ENCODE assay signal across 24 mouse cellular contexts in genomic region chr2:135722109-135722508, GRCm38 (mm10).
DNase-seq lines count a peak whose midpoint lies in the region; ATAC-seq and TF ChIP-seq lines count a peak whose summit lies in the region.
"Had no signal": no experiment of that assay in that cellular context is flagged by ENCODE, and none has a peak within 500 bp of the region (broad histone marks: within the 10 kb centered on the region; RNA-seq: fewer than 3 reads in every experiment).

No protein-coding gene starts in this region.

- no peak overlapping the region for H3K9ac ChIP-seq in forebrain, postnatal 0 days
- H3K9ac ChIP-seq in heart, embryonic 16.5 days (ENCODE audit: low read length), result 0 out of 2 replicates have a peak overlapping the region, but pooled peaks have one; percentile 20
- no peak overlapping the region for H3K9ac ChIP-seq in midbrain, embryonic 11.5 days (ENCODE audit: low read length)
- H3K9ac ChIP-seq: embryonic facial prominence, embryonic 15.5 days; forebrain, embryonic 15.5 days; intestine, embryonic 15.5 days had no signal

- DNase-seq in forebrain, embryonic 10.5 days (ENCODE audit: extremely low spot score, low spot score), result no peak
- no peak for DNase-seq in forebrain, postnatal 0 days
- no peak for DNase-seq in heart, adult 8-10 months (ENCODE audit: low spot score)
- DNase-seq in midbrain, embryonic 11.5 days (ENCODE audit: low spot score, missing footprints), result peak; percentile 77
- no peak for DNase-seq in midbrain, embryonic 10.5 days (ENCODE audit: low spot score)
- DNase-seq in lung, postnatal 10 days, result no peak
- DNase-seq: adrenal gland, adult 8-10 months; adrenal gland, postnatal 36 days; B cell, adult 2 months; cerebellum, adult 11 months; cerebellum, adult 8-10 months; cerebellum, postnatal 14 days; embryo, embryonic 11 days; gastrocnemius, postnatal 10 days; heart, adult 2 months; heart, postnatal 10 days; kidney, adult 18-20 months had no signal

- ATAC-seq in forebrain, postnatal 0 days, result no peak
- ATAC-seq in heart, embryonic 16.5 days (replicated peaks; ENCODE audit: extremely low read depth, insufficient read depth, low FRiP score), result no peak
- no peak for ATAC-seq in midbrain, embryonic 11.5 days (ENCODE audit: low FRiP score)
- ATAC-seq: CD4-positive, CD25-positive, alpha-beta regulatory T cell, adult 4 months; forebrain, embryonic 15.5 days; intestine, embryonic 15.5 days had no signal

- H3K36me3 ChIP-seq in forebrain, embryonic 10.5 days (replicated peaks), result no peaks in the 10 kb centered on the region
- H3K36me3 ChIP-seq in forebrain, postnatal 0 days (ENCODE audit: insufficient read depth), result no peaks in the 10 kb centered on the region
- H3K36me3 ChIP-seq in heart, embryonic 16.5 days (ENCODE audit: control insufficient read depth, insufficient read depth), result no peaks in the 10 kb centered on the region
- H3K36me3 ChIP-seq in midbrain, embryonic 11.5 days (ENCODE audit: control insufficient read depth, insufficient read depth, low read length), result no peaks in the 10 kb centered on the region
- no peaks in the 10 kb centered on the region for H3K36me3 ChIP-seq in midbrain, embryonic 10.5 days
- H3K36me3 ChIP-seq: embryonic facial prominence, embryonic 15.5 days; forebrain, embryonic 15.5 days; G1E; intestine, embryonic 15.5 days had no signal

- no peaks in the 10 kb centered on the region for H3K27me3 ChIP-seq in forebrain, embryonic 10.5 days (ENCODE audit: poor library complexity, severe bottlenecking)
- H3K27me3 ChIP-seq in forebrain, postnatal 0 days (ENCODE audit: insufficient read depth, low read length), result no peaks in the 10 kb centered on the region; the same call in 1 of the 2 replicates
- H3K27me3 ChIP-seq in heart, embryonic 16.5 days (ENCODE audit: control insufficient read depth, insufficient read depth, low read length), result no peaks in the 10 kb centered on the region
- H3K27me3 ChIP-seq in midbrain, embryonic 11.5 days (ENCODE audit: control insufficient read depth, insufficient read depth, low read length), result no peaks in the 10 kb centered on the region
- H3K27me3 ChIP-seq in midbrain, embryonic 10.5 days (ENCODE audit: low read depth, poor library complexity, severe bottlenecking), result no peaks in the 10 kb centered on the region
- H3K27me3 ChIP-seq: embryonic facial prominence, embryonic 15.5 days; forebrain, embryonic 15.5 days; intestine, embryonic 15.5 days had no signal

- H3K4me2 ChIP-seq in forebrain, postnatal 0 days (ENCODE audit: low read depth), result no peak overlapping the region
- H3K4me2 ChIP-seq in heart, embryonic 16.5 days (ENCODE audit: low read depth, low read length), result no peak overlapping the region
- no peak overlapping the region for H3K4me2 ChIP-seq in midbrain, embryonic 11.5 days
- H3K4me2 ChIP-seq: embryonic facial prominence, embryonic 15.5 days; forebrain, embryonic 15.5 days; intestine, embryonic 15.5 days had no signal

- WGBS in forebrain, embryonic 10.5 days, result 59% methylated on average over 5 of the region's 5 CpGs
- 53% methylated on average over 5 of the region's 5 CpGs for WGBS in forebrain, postnatal 0 days
- WGBS in heart, embryonic 16.5 days, result 61% methylated on average over 5 of the region's 5 CpGs
- 54% methylated on average over 5 of the region's 5 CpGs for WGBS in midbrain, embryonic 11.5 days
- WGBS in midbrain, embryonic 10.5 days, result 58% methylated on average over 5 of the region's 5 CpGs

- H3K4me3 ChIP-seq in forebrain, embryonic 10.5 days, result no peak overlapping the region
- H3K4me3 ChIP-seq in forebrain, postnatal 0 days (ENCODE audit: low read depth, low read length), result no peak overlapping the region
- H3K4me3 ChIP-seq in heart, embryonic 16.5 days (ENCODE audit: low read length), result no peak overlapping the region
- H3K4me3 ChIP-seq in midbrain, embryonic 11.5 days (ENCODE audit: low read depth, low read length), result no peak overlapping the region
- H3K4me3 ChIP-seq in midbrain, embryonic 10.5 days, result no peak overlapping the region
- H3K4me3 ChIP-seq: embryonic facial prominence, embryonic 15.5 days; erythroblast, embryonic 14.5 days; forebrain, embryonic 15.5 days; heart, adult 2 months; intestine, embryonic 15.5 days had no signal

- peak overlapping the region; percentile 58; the same call in 1 of the 2 replicates for H3K27ac ChIP-seq in forebrain, embryonic 10.5 days
- no peak overlapping the region for H3K27ac ChIP-seq in forebrain, postnatal 0 days (ENCODE audit: low read depth, low read length)
- peak overlapping the region; percentile 56; the same call in 1 of the 2 replicates for H3K27ac ChIP-seq in heart, embryonic 16.5 days (ENCODE audit: low read length)
- no peak overlapping the region for H3K27ac ChIP-seq in midbrain, embryonic 11.5 days (ENCODE audit: low read depth, low read length)
- H3K27ac ChIP-seq in midbrain, embryonic 10.5 days (replicated peaks), result no peak overlapping the region
- H3K27ac ChIP-seq: embryonic facial prominence, embryonic 15.5 days; forebrain, embryonic 15.5 days; heart, adult 2 months; intestine, embryonic 15.5 days had no signal

- no peaks in the 10 kb centered on the region for H3K9me3 ChIP-seq in forebrain, embryonic 10.5 days
- H3K9me3 ChIP-seq in forebrain, postnatal 0 days (ENCODE audit: low read length), result no peaks in the 10 kb centered on the region
- no peaks in the 10 kb centered on the region for H3K9me3 ChIP-seq in heart, embryonic 16.5 days (replicated peaks; ENCODE audit: control insufficient read depth, low read length)
- no peaks in the 10 kb centered on the region for H3K9me3 ChIP-seq in midbrain, embryonic 11.5 days (ENCODE audit: control insufficient read depth, low read length)
- H3K9me3 ChIP-seq in midbrain, embryonic 10.5 days (replicated peaks), result no peaks in the 10 kb centered on the region
- H3K9me3 ChIP-seq: embryonic facial prominence, embryonic 15.5 days; forebrain, embryonic 15.5 days; intestine, embryonic 15.5 days had no signal

- peaks cover 31% of the 10 kb centered on the region for H3K4me1 ChIP-seq in forebrain, embryonic 10.5 days
- H3K4me1 ChIP-seq in forebrain, postnatal 0 days (ENCODE audit: insufficient read depth), result peaks cover 7% of the 10 kb centered on the region; the same call in 1 of the 2 replicates
- peaks cover 28% of the 10 kb centered on the region for H3K4me1 ChIP-seq in heart, embryonic 16.5 days (ENCODE audit: control insufficient read depth, insufficient read depth, low read length)
- peaks cover 12% of the 10 kb centered on the region for H3K4me1 ChIP-seq in midbrain, embryonic 11.5 days (ENCODE audit: control insufficient read depth, insufficient read depth, low read length)
- H3K4me1 ChIP-seq in midbrain, embryonic 10.5 days, result peaks cover 32% of the 10 kb centered on the region

- no peak for TF ChIP-seq CTCF in forebrain, postnatal 0 days (IDR thresholded peaks at IDR 0.05; ENCODE audit: low read depth)

Comparison
In these comparisons a context has a peak if more than half of its experiments do, and no peak if none do; other contexts are left out.
1. H3K27ac ChIP-seq: peak in forebrain, embryonic 10.5 days (single experiment) and heart, embryonic 16.5 days (single experiment); none in forebrain, postnatal 0 days (single experiment), midbrain, embryonic 11.5 days (single experiment) and midbrain, embryonic 10.5 days (single experiment).